Mouse (Mus musculus): ENCODE measurements around the gene Neurl1a. TPM values are rescaled to one million over a fixed set of nuclear protein-coding genes. Genes with fewer than 3 reads are reported as not detected.
A peak's percentile ranks its signal among the peaks of the same experiment; 100 is the strongest.

Neurl1a gene
- total RNA-seq, 2 experiments from 2014 or later, result 180 to 194 TPM

DNA sequence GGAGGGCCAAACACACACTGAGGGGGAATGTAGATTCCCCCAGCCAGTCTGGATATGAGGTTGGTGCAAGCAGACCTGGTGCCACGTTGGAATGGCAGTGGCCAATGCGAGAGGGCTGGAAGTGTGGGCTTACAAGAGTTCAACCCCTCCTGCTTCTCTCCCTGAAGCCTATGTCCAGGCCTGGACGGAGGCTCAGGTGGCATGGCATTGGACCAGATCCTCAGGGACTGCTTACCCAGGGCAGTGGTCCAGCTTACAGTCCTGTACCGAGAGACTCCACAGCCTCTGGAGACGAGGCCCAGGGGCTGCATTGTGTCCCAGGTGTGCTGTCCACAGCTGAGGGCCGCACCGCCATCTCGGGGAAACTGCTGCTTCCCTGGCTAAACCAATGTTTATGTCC, 66.9 kb downstream of the Neurl1a start:
- no peak overlapping the region for H3K27ac ChIP-seq
- no peak overlapping the region for H3K4me3 ChIP-seq
- DNase-seq (ENCODE audit: low spot score in 2 of 2), result no peak
- TF ChIP-seq CTCF (conservative IDR thresholded peaks at IDR 0.05), result no peak

- Histone ChIP-seq H3K27ac (no peak overlapping the region), H3K4me3 (no peak overlapping the region)
- no peak for TF ChIP-seq CTCF (conservative IDR thresholded peaks at IDR 0.05)
- no peak for DNase-seq (ENCODE audit: low spot score in 2 of 2)
Measured at GRCm38 (mm10) chr19:47247791-47248190, 69.2 kb downstream of the Neurl1a start.

GRCm38 (mm10) chr19:47248296-47248695, 69.7 kb downstream of the Neurl1a start:
- DNase-seq (ENCODE audit: low spot score in 2 of 2), result no peak
- Histone ChIP-seq H3K27ac (no peak overlapping the region), H3K4me3 (no peak overlapping the region)
- TF ChIP-seq CTCF (conservative IDR thresholded peaks at IDR 0.05), result no peak

GRCm38 (mm10) chr19:47248906-47249568, 70.4 kb downstream of the Neurl1a start:
- no peak for TF ChIP-seq CTCF (conservative IDR thresholded peaks at IDR 0.05)
- no peak overlapping the region for H3K27ac ChIP-seq
- H3K4me3 ChIP-seq, result no peak overlapping the region
- DNase-seq (ENCODE audit: low spot score in 2 of 2), result no peak

GRCm38 (mm10) chr19:47250931-47251330, 72.3 kb downstream of the Neurl1a start:
- Histone ChIP-seq H3K27ac (no peak overlapping the region), H3K4me3 (no peak overlapping the region)
- no peak for DNase-seq (ENCODE audit: low spot score in 2 of 2)
- TF ChIP-seq CTCF (conservative IDR thresholded peaks at IDR 0.05), result no peak

DNA sequence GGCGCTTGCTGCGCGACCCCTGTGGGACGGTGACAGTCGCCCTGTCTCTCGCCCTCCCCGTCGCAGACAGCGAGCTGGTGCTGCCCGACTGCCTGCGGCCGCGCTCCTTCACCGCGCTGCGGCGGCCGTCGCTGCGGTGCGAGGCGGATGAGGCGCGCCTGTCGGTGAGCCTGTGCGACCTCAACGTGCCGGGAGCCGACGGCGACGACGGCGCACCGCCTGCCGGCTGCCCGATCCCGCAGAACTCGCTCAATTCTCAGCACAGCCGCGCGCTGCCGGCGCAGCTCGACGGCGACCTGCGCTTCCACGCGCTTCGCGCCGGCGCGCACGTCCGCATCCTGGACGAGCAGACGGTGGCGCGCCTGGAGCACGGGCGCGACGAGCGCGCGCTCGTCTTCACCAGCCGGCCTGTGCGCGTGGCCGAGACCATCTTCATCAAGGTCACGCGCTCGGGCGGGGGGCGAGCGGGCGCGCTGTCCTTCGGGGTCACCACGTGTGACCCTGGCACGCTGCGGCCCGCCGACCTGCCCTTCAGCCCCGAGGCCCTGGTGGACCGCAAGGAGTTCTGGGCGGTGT, 74.5 kb downstream of the Neurl1a start:
- H3K27ac ChIP-seq, result no peak overlapping the region
- peak overlapping the region; percentile 19; the same call in 1 of the 2 replicates for H3K4me3 ChIP-seq

GRCm38 (mm10) chr19:47255036-47255435, 76.4 kb downstream of the Neurl1a start:
- no peak for DNase-seq (ENCODE audit: low spot score in 2 of 2)
- H3K27ac ChIP-seq, result no peak overlapping the region
- no peak for TF ChIP-seq CTCF (conservative IDR thresholded peaks at IDR 0.05)
- H3K4me3 ChIP-seq, result no peak overlapping the region

More for the DNA sequence above, 74.5 kb downstream of the Neurl1a start:
- DNase-seq (ENCODE audit: low spot score in 2 of 2), result no peak
- TF ChIP-seq CTCF (conservative IDR thresholded peaks at IDR 0.05), result peak; percentile 27; the same call in 1 of the 2 replicates

DNA sequence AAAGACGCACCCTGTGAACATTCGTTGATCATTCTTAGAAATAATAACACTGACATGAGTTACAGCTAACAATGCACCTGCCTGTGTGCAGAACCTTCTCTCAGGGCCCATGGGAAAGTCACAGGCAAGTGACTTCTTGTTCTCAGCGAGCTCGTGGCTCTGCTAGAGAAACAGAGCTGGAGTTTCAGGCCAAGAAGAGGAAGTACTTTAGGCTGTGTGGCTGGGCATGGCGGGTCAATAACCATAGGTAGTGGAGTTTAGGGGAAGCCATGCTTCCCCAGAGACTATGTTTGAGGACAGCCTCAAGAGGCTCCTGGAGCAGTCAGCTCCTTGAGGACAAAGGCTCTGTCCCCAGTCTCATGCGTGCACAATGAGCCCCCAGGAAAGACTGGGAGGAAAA, 77.3 kb downstream of the Neurl1a start:
- no peak for TF ChIP-seq CTCF (conservative IDR thresholded peaks at IDR 0.05)
- Histone ChIP-seq H3K27ac (no peak overlapping the region), H3K4me3 (no peak overlapping the region)
- DNase-seq (ENCODE audit: low spot score in 2 of 2), result no peak

DNA sequence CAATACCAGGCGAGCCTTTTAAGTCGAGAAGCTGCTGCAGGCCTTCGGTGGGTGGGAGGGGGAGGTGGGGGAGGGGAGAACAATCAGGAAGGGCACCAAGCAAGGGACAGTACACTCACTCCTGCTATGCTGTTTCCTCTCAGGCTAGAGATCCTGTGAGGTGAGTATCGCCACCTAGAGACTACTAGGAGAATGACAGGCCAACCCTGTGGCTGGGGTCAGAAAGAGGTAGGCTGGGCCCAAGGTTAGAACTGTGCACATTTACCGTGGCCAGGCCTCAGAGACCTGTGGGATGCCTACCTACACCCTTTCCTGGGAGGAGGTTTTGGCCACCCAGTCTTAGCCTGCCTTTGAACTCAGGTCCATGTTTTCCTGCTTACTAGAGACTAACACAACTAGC, 81.0 kb downstream of the Neurl1a start:
- peak; percentile 81 for TF ChIP-seq CTCF (conservative IDR thresholded peaks at IDR 0.05)
- DNase-seq (ENCODE audit: low spot score in 2 of 2), result peak in 1 of 2 experiments; percentile 52
- H3K27ac ChIP-seq, result no peak overlapping the region
- H3K4me3 ChIP-seq, result no peak overlapping the region

DNA sequence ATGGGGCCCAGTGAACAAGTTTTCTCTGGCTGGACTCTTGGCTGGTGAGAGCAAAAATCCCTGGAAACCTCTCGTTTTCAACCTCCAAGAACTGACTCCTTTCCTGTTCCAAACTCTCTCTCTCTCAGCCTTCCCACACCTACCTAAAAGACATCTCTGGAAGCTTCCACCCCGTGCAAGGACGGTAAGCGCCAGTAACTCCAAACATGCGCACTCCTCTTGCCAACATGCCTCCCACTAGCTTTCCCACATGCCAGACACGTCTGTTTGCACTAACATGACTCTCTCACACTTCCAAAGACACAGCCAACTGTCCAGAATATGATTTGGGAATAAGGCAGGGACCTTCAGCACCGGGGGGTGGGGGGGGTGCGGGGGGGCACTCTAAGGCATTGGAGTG, 82.6 kb downstream of the Neurl1a start:
- peak overlapping the region; percentile 46; the same call in 1 of the 2 replicates for H3K27ac ChIP-seq
- no peak overlapping the region for H3K4me3 ChIP-seq
- TF ChIP-seq CTCF (conservative IDR thresholded peaks at IDR 0.05), result no peak
- DNase-seq (ENCODE audit: low spot score in 2 of 2), result peak; percentile 51 to 75

- H3K4me3 ChIP-seq, result no peak overlapping the region
- no peak for TF ChIP-seq CTCF (conservative IDR thresholded peaks at IDR 0.05)
- DNase-seq (ENCODE audit: low spot score in 2 of 2), result no peak
- no peak overlapping the region; the same call in 1 of the 2 replicates for H3K27ac ChIP-seq
Measured at GRCm38 (mm10) chr19:47263621-47264020, 85.0 kb downstream of the Neurl1a start.

DNA sequence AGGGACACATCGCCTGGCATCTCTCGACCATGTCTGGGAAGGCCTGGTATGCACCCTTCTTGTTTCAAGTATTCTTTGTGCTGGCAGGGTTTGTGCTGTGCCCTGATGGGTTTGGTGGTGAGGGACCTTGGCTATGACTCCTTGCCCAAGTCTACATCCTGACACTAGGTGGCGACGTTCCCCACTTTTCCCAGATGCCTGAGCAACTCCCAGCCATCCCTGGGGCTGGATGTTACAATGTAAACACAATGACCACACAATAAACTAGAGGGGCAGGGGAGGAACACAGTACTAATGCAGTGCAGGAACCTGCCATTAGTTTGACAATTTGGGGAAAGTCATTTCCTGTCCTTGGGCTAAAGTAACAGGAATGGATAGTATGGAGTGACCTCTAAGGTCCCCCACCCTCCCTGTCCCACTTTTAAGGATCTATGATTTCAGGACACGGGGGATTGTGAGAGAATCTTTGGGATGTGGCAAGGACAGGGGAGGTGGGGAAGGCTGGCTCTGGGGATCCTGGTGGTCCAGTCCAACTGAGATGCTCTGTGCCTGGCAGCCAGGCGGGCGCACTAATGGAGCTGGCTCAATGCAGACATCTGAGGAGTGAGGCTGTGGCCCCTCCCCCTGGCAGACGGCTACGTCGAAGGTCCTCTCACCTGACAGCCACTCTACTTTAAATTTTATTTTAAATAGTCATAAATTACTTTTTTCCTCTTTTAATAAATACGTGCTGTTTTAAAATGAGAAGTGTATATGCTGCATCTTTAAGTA, 85.9 kb downstream of the Neurl1a start:
- Histone ChIP-seq H3K4me3 (no peak overlapping the region), H3K27ac (no peak overlapping the region)
- TF ChIP-seq CTCF (conservative IDR thresholded peaks at IDR 0.05), result peak; percentile 90
- DNase-seq (ENCODE audit: low spot score in 2 of 2), result peak; percentile 69 to 77

GRCm38 (mm10) chr19:47266070-47266801, 87.6 kb downstream of the Neurl1a start:
- no peak for TF ChIP-seq CTCF (conservative IDR thresholded peaks at IDR 0.05)

More at GRCm38 (mm10) chr19:47266070-47266801, 87.6 kb downstream of the Neurl1a start:
- DNase-seq (ENCODE audit: low spot score in 2 of 2), result no peak
- H3K27ac ChIP-seq, result no peak overlapping the region
- no peak overlapping the region for H3K4me3 ChIP-seq
